Mouse (Mus musculus) heart, embryonic 13.5 days (tissue): ENCODE measurements around the gene Spns1. TPM values are rescaled to one million over a fixed set of nuclear protein-coding genes. Genes with fewer than 3 reads are reported as not detected.

Source experiments
- ATAC-seq: fragments of 200-750 bp; cut with Nextera tagmentation; 2 replicates; pipeline ENCODE4 v1.8.0; 2017; ENCODE audit warnings: moderate TSS enrichment; ENCODE audit not compliant: insufficient number of reproducible peaks, low FRiP score, low TSS enrichment; ENCODE audit errors: extremely low read depth
- H3K27ac ChIP-seq: fragments of 300-500 bp; sonication (generic); replicated peaks from 2 replicates; pipeline ENCODE4 v1.5.1; 2015; ENCODE audit warnings: moderate library complexity, mild to moderate bottlenecking, inconsistent platforms
- H3K27me3 ChIP-seq: fragments of 300-500 bp; sonication (generic); replicated peaks from 2 replicates; pipeline ENCODE4 v1.6.1; 2015; ENCODE audit warnings: mild to moderate bottlenecking, inconsistent platforms
- H3K36me3 ChIP-seq: fragments of 300-500 bp; sonication (generic); 2 replicates; pipeline ENCODE4 v1.6.1; 2015; ENCODE audit warnings: mild to moderate bottlenecking, inconsistent platforms
- H3K4me1 ChIP-seq: fragments of 300-500 bp; sonication (generic); 2 replicates; pipeline ENCODE4 v1.6.1; 2015; ENCODE audit warnings: inconsistent platforms
- H3K4me2 ChIP-seq: fragments of 300-500 bp; sonication (generic); 2 replicates; pipeline ENCODE4 v1.6.1; 2015; ENCODE audit warnings: inconsistent platforms, mild to moderate bottlenecking, moderate library complexity
- H3K4me3 ChIP-seq: fragments of 300-500 bp; sonication (generic); 2 replicates; pipeline ENCODE4 v1.5.1; 2015; ENCODE audit warnings: moderate library complexity, mild to moderate bottlenecking, inconsistent platforms
- H3K9ac ChIP-seq: fragments of 300-500 bp; sonication (generic); 2 replicates; pipeline ENCODE4 v1.6.1; 2015; ENCODE audit warnings: inconsistent platforms, mild to moderate bottlenecking, moderate library complexity
- H3K9me3 ChIP-seq: fragments of 300-500 bp; sonication (generic); 2 replicates; pipeline ENCODE4 v1.6.1; 2016; ENCODE audit warnings: inconsistent platforms
- WGBS: fragments of 180-500 bp; shearing (Covaris S2); methylation state at CpG from one replicate; pipeline ENCODE4 v1.1.7; 2015; ENCODE audit warnings: mixed read lengths; 5-methylcytosine and 5-hydroxymethylcytosine counted together
- polyA plus RNA-seq: library from polyadenylated mRNA; unstranded; fragments of >200 nt; fragmentation: Nextera tagmentation; extraction: Ambion mirVana; gene quantifications from 2 replicates; pipeline ENCODE4 v1.2.1, GENCODE M21; 2015

The Spns1 gene
- polyA plus RNA-seq, 1 experiment from 2014 or later: 43.7 TPM

- no peak for ATAC-seq
- peaks cover 51% of the 10 kb centered on the region for H3K36me3 ChIP-seq
- H3K4me3 ChIP-seq: peak within 1 kb of the TSS; percentile 13; the same call in 1 of the 2 replicates
- 0 out of 2 replicates have a peak within 1 kb of the TSS, but pooled peaks have one; percentile 24 for H3K9ac ChIP-seq
- no peaks in the 10 kb centered on the region for H3K27me3 ChIP-seq
- no peak within 1 kb of the TSS for H3K27ac ChIP-seq
- WGBS: 53% methylated on average over 13 of the region's 13 CpGs
- 0 out of 2 replicates have a peak, but pooled peaks cover 8% of the 10 kb centered on the region for H3K4me1 ChIP-seq
- no peaks in the 10 kb centered on the region for H3K9me3 ChIP-seq
- peak within 1 kb of the TSS; percentile 36 for H3K4me2 ChIP-seq
Measured at GRCm38 (mm10) chr7:126369393-126369792, 7.9 kb downstream of the Spns1 start, which contains the start of gene Lat. Gene Lat, minus strand, starts transcription at chr7:126369570.

GRCm38 (mm10) chr7:126368367-126368766 lies 8.9 kb downstream of the Spns1 start:
- H3K4me1 ChIP-seq: 0 out of 2 replicates have a peak, but pooled peaks cover 8% of the 10 kb centered on the region
- no peak overlapping the region for H3K27ac ChIP-seq
- peaks cover 43% of the 10 kb centered on the region for H3K36me3 ChIP-seq
- H3K9ac ChIP-seq: no peak overlapping the region
- H3K27me3 ChIP-seq: no peaks in the 10 kb centered on the region
- no peaks in the 10 kb centered on the region for H3K9me3 ChIP-seq
- no peak overlapping the region for H3K4me2 ChIP-seq
- H3K4me3 ChIP-seq: no peak overlapping the region
- WGBS: 75% methylated on average over 8 of the region's 8 CpGs
- no peak for ATAC-seq

GRCm38 (mm10) chr7:126367636-126368035 lies 9.6 kb downstream of the Spns1 start:
- H3K36me3 ChIP-seq: peaks cover 38% of the 10 kb centered on the region
- H3K9ac ChIP-seq: no peak overlapping the region
- no peak for ATAC-seq
- WGBS: 72% methylated on average over 10 of the region's 10 CpGs
- no peaks in the 10 kb centered on the region for H3K9me3 ChIP-seq
- 0 out of 2 replicates have a peak, but pooled peaks cover 8% of the 10 kb centered on the region for H3K4me1 ChIP-seq
- H3K4me3 ChIP-seq: no peak overlapping the region
- H3K4me2 ChIP-seq: no peak overlapping the region
- H3K27me3 ChIP-seq: no peaks in the 10 kb centered on the region
- H3K27ac ChIP-seq: no peak overlapping the region

DNA sequence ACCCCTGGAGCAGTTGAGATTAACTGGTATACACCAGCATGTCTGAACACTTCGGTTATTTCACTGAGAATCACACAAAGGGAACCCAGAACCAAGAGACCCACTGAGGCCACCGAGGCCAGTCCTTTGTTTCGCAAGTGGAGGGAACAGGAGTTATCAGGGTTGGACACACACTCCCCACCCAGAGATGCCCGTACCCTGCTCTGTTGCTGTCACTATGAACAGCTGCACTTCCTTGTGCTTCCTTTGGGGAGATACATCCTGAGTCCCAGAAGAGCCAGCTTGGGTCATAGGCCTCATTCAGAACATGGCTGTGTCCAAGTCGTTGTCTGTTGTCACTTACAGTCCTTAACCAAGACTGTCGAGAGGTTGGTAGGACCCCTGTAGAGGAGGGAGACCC lies 14.2 kb downstream of the Spns1 start:
- ATAC-seq: no peak
- WGBS: 68% methylated on average over 6 of the region's 6 CpGs
- Histone ChIP-seq H3K4me3 (no peak overlapping the region), H3K9ac (no peak overlapping the region), H3K27me3 (no peaks in the 10 kb centered on the region), H3K4me2 (no peak overlapping the region), H3K36me3 (peaks cover 5% of the 10 kb centered on the region), H3K4me1 (no peaks in the 10 kb centered on the region), H3K9me3 (no peaks in the 10 kb centered on the region), H3K27ac (no peak overlapping the region)

DNA sequence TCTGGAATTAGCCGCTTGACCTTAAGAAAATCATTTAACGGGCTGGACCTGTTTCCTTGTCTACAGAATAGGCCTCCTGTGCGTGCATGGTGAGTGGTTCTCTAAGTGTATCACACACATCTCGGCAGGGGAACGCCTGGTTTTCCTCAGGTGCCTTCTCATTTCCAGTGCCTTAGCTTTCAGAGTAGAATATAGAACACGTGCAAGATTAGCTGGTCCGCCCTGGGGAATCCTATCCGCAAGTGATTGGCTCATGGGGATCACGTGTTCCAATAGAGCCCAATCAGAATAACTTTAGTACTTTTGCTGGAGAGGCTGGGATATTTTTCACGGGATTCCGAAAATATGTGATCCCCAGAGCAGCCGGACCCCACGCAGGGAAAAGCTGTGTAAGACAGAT lies 18.2 kb downstream of the Spns1 start:
- Histone ChIP-seq H3K4me1 (peaks cover 23% of the 10 kb centered on the region), H3K36me3 (peaks cover 5% of the 10 kb centered on the region; the same call in 1 of the 2 replicates), H3K27me3 (no peaks in the 10 kb centered on the region), H3K27ac (no peak overlapping the region), H3K4me2 (peak overlapping the region; percentile 42), H3K9ac (no peak overlapping the region), H3K9me3 (no peaks in the 10 kb centered on the region), H3K4me3 (no peak overlapping the region)
- 56% methylated on average over 13 of the region's 13 CpGs for WGBS
- no peak for ATAC-seq

- no peak overlapping the region for H3K4me2 ChIP-seq
- peaks cover 3% of the 10 kb centered on the region; the same call in 1 of the 2 replicates for H3K36me3 ChIP-seq
- H3K4me1 ChIP-seq: peaks cover 23% of the 10 kb centered on the region
- H3K27ac ChIP-seq: no peak overlapping the region
- H3K4me3 ChIP-seq: no peak overlapping the region
- H3K27me3 ChIP-seq: no peaks in the 10 kb centered on the region
- no peak for ATAC-seq
- 84% methylated on average over 9 of the region's 9 CpGs for WGBS
- no peaks in the 10 kb centered on the region for H3K9me3 ChIP-seq
- no peak overlapping the region for H3K9ac ChIP-seq
Measured at GRCm38 (mm10) chr7:126358413-126358812, 18.8 kb downstream of the Spns1 start.

DNA sequence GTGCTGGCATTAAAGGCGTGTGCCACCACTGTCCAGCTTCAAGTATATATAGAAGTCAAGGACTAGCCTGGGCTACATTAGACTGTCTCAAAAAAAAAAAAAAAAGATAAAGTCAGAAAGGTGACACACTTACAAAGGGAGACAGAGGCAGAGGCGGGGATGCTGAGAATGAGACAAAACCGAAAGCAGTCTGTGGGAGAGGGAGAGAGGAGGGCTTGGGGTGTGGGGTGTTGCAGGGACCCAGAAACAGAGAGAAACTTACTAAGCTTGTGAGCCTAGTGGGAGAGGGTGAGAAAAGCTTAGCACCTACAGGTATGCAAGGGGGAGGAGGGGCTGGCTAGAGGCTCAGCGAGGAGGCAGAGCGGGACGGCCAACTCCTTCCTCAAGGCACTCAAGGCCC lies 19.4 kb downstream of the Spns1 start:
- Histone ChIP-seq H3K27me3 (no peaks in the 10 kb centered on the region), H3K4me2 (no peak overlapping the region), H3K4me1 (peaks cover 23% of the 10 kb centered on the region), H3K36me3 (peaks cover 2% of the 10 kb centered on the region; the same call in 1 of the 2 replicates), H3K4me3 (no peak overlapping the region), H3K27ac (no peak overlapping the region), H3K9ac (no peak overlapping the region), H3K9me3 (no peaks in the 10 kb centered on the region)
- WGBS: 82% methylated on average over 6 of the region's 6 CpGs
- ATAC-seq: no peak

DNA sequence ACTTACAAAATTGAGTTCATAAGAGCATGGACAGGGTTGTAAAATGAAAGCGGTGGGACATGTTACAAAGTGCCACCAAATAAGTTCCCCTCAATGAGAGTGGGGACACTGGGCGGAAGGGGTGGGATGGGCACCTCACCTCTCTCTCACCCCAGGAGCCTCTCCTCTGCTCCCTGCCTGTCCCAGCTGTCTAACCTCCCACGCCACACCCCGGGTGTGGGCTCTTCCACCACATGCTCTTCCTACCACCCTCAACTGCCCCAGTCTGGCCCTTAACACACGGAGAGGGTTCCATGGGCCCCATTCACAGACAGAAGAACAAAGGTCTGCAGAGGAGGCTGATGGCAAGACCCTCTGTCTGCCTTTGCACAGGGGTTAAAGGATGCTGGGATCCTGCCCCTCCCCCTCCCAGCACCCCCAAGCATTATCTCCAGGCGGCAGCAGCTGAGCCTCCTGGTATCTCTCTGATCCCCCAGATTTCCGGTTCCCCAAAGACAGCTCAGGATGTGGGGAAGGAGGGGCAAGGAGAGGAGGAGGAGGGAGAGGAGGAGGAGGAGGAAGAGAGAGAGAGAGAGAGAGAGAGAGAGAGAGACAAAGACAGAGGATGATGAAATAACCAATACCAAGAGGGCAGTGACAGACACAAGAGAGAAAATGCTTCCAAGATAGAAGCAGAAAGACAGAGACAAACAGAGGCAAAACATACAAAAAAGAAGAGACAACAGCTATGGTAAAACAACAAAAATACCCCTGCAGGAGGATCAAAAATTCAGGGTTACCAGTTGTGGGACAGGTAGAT lies 20.3 kb downstream of the Spns1 start:
- 39% methylated on average over 7 of the region's 7 CpGs for WGBS
- Histone ChIP-seq H3K36me3 (no peaks in the 10 kb centered on the region), H3K27me3 (no peaks in the 10 kb centered on the region), H3K4me2 (no peak overlapping the region), H3K9me3 (no peaks in the 10 kb centered on the region), H3K4me1 (peaks cover 23% of the 10 kb centered on the region), H3K9ac (no peak overlapping the region), H3K4me3 (no peak overlapping the region), H3K27ac (no peak overlapping the region)
- no peak for ATAC-seq

- Histone ChIP-seq H3K36me3 (no peaks in the 10 kb centered on the region), H3K27ac (no peak overlapping the region), H3K9me3 (no peaks in the 10 kb centered on the region), H3K4me2 (no peak overlapping the region), H3K4me3 (no peak overlapping the region), H3K27me3 (peaks cover under 1% of the 10 kb centered on the region; the same call in 1 of the 2 replicates), H3K4me1 (peaks cover 23% of the 10 kb centered on the region), H3K9ac (no peak overlapping the region)
- ATAC-seq: no peak
- 38% methylated on average over 5 of the region's 5 CpGs for WGBS
Measured at GRCm38 (mm10) chr7:126355847-126356597, 21.2 kb downstream of the Spns1 start.

DNA sequence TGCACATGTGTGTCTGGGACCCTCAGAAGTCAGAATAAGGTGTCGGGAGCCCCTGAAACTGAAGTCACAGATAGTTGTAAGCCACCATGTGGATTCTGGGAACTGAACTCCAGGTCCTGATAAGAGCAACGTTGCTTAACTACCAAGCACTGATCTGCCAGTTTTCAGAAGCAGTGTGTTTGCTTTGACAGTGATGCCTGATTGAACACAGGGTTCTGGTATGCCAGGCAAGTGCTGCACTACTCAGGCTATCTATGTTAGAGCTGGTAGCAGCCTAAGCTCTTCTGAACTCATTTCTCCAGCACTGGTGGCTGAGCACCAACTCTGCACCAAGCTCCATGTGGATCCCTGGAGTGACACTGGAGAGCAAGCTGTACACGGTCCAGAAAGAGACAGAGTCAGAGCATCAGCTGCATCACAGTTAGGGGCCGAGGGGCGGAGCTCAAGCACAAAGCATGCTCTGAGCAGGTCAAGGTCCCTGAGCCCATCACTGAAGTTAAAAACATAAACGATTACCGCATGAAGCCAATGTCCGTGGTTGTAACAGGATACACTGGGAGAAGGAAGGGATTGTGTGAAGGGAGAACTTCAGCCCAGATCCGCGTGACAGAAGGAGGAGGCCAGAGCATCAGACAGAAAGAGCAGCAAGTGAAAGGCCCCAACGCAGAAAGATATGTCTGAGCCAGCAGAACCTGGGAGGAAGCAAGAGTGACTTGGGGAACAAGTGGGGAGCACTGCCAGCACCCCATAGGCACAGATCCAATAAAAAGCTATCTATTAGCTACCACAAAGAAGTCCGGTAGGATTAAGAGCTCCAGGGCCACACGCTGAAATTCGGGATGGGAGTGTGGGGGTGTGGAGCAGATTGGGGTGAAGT lies 22.3 kb downstream of the Spns1 start:
- Histone ChIP-seq H3K27ac (peak overlapping the region; percentile 12; the same call in 1 of the 2 replicates), H3K4me3 (no peak overlapping the region), H3K4me2 (0 out of 2 replicates have a peak overlapping the region, but pooled peaks have one; percentile 10), H3K9me3 (no peaks in the 10 kb centered on the region), H3K9ac (peak overlapping the region; percentile 6; the same call in 1 of the 2 replicates), H3K4me1 (peaks cover 23% of the 10 kb centered on the region), H3K27me3 (peaks cover 8% of the 10 kb centered on the region; the same call in 1 of the 2 replicates), H3K36me3 (no peaks in the 10 kb centered on the region)
- WGBS: 48% methylated on average over 14 of the region's 14 CpGs
- ATAC-seq: no peak
